Mouse (Mus musculus) heart, postnatal 0 days (tissue): ENCODE measurements around the gene Ndufaf8. TPM values are rescaled to one million over a fixed set of nuclear protein-coding genes. Genes with fewer than 3 reads are reported as not detected.

Source experiments
- ATAC-seq: fragments of 200-750 bp; cut with Nextera tagmentation; 2 replicates; pipeline ENCODE4 v1.8.0; 2017; ENCODE audit warnings: low read depth, moderate number of reproducible peaks, moderate library complexity; ENCODE audit not compliant: insufficient read depth
- DNase-seq: peaks from one replicate; pipeline ENCODE4 v3.0.0-alpha.2; 2016; ENCODE audit warnings: low spot score
- H3K27ac ChIP-seq: fragments of 300-500 bp; sonication (generic); 2 replicates; pipeline ENCODE4 v1.5.1; 2014; ENCODE audit warnings: low read depth, mild to moderate bottlenecking
- H3K27me3 ChIP-seq: fragments of 300-500 bp; sonication (generic); 2 replicates; pipeline ENCODE4 v1.6.1; 2014; ENCODE audit warnings: low read length, mixed read lengths; ENCODE audit not compliant: control insufficient read depth, insufficient read depth
- H3K36me3 ChIP-seq: fragments of 300-500 bp; sonication (generic); replicated peaks from 2 replicates; pipeline ENCODE4 v1.6.1; 2014; ENCODE audit warnings: low read length, mixed read lengths; ENCODE audit not compliant: control insufficient read depth, insufficient read depth
- H3K4me1 ChIP-seq: fragments of 300-500 bp; sonication (generic); 2 replicates; pipeline ENCODE4 v1.6.1; 2014; ENCODE audit warnings: antibody characterized with exemption; ENCODE audit not compliant: control insufficient read depth, insufficient read depth
- H3K4me2 ChIP-seq: fragments of 300-500 bp; sonication (generic); 2 replicates; pipeline ENCODE4 v1.6.1; 2014; ENCODE audit warnings: low read depth, mild to moderate bottlenecking, low read length, moderate library complexity
- H3K4me3 ChIP-seq: fragments of 300-500 bp; sonication (generic); 2 replicates; pipeline ENCODE4 v1.5.1; 2014; ENCODE audit warnings: low read depth, low read length
- H3K9ac ChIP-seq: fragments of 300-500 bp; sonication (generic); replicated peaks from 2 replicates; pipeline ENCODE4 v1.6.1; 2014; ENCODE audit warnings: low read depth, low read length, mixed read lengths
- H3K9me3 ChIP-seq: fragments of 300-500 bp; sonication (generic); replicated peaks from 2 replicates; pipeline ENCODE4 v1.6.1; 2016; ENCODE audit warnings: low read length; ENCODE audit not compliant: control insufficient read depth
- CTCF ChIP-seq: IDR thresholded peaks from 2 replicates; pipeline ENCODE4 v1.5.1; 2016; ENCODE audit warnings: antibody characterized with exemption, control low read depth, low read depth
- EP300 ChIP-seq: IDR thresholded peaks from 2 replicates; pipeline ENCODE4 v1.6.1; 2016; ENCODE audit warnings: antibody characterized with exemption, low read depth
- WGBS: fragments of 180-500 bp; shearing (Covaris S2); extraction: QIAGEN DNeasy Blood & Tissue Kit; methylation state at CpG from one replicate; pipeline ENCODE4 v1.1.7; 2014; 5-methylcytosine and 5-hydroxymethylcytosine counted together
- polyA plus RNA-seq: library from polyadenylated mRNA; unstranded; fragments of >200 nt; fragmentation: Nextera tagmentation; extraction: Ambion mirVana; gene quantifications from 2 replicates; pipeline ENCODE4 v1.2.1, GENCODE M21; 2015
- total RNA-seq: library from RNA; depleted of rRNA; stranded (reverse); fragments of >200 nt; gene quantifications from 2 replicates; pipeline ENCODE4 v1.2.3, GENCODE M21; 2014; ENCODE audit warnings: low replicate concordance

Gene Ndufaf8
- total and polyA plus RNA-seq, 2 experiments from 2014 or later, result 52.7 to 118 TPM

DNA sequence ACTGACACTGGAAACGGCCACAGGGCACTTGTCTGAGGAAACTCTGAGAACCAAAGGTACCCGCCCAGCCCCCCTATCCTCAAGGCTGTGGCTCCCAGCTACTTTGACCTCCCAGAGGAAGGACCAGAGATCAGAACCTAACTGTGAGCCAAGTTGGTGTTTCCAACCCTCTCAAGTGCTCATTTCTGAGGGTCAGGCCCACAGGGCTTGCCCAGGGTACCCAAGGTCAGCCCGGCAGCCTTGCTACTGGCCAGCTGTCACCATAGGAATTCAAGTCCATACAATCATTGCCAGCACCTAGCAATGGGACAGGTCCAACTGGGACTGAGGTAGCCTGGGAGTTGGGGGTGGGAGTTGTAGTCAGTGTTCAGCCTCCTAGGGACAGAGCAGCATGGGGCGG is 8.1 kb upstream of the Ndufaf8 start:
- TF ChIP-seq EP300, result no peak
- no peak for TF ChIP-seq CTCF

DNA sequence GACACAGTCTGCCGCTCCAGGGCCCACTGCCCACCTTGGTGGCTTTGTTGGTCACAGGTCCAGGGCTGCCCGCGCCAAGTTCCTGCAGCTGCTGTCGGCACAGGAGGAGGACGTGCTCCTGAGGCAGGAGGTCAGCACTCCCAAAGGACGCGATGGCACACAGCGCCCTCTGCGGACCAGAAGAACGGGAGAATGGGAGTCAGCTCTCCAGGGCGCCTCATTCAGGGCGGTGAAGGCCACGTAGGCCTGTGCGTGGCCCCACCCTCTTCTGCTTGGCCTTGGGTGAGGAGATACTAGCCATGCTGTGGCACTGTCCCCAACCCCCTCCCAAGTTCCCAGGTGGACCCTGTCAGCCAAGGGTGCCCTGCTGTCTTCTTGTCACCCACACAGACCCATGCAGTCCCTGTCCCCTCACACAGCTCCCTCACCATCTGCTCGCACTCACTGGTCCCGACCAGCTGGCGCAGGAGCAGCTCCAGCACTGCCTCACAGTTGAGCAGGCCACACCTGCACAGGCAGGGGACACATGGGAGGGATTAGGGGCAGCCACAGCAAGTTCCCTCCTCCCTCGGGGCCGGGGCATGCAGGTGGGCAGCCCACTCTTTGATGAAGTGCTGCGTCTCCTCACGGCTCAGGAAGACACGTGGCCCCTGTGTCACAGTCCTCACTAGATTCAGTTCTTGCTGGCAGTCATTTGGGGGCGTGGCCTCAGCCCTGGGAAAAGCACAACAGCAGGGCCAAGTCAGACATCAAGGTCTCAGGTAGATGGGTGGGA is 5.7 kb upstream of the Ndufaf8 start:
- H3K4me1 ChIP-seq, result peaks cover 7% of the 10 kb centered on the region
- H3K4me3 ChIP-seq, result no peak overlapping the region
- H3K4me2 ChIP-seq, result no peak overlapping the region
- H3K9me3 ChIP-seq, result no peaks in the 10 kb centered on the region
- TF ChIP-seq CTCF (no peak), EP300 (no peak)
- ATAC-seq (no peak), DNase-seq (no peak)
- no peak overlapping the region for H3K27ac ChIP-seq
- H3K36me3 ChIP-seq, result peaks cover 62% of the 10 kb centered on the region
- 79% methylated on average over 23 of the region's 23 CpGs for WGBS
- no peaks in the 10 kb centered on the region for H3K27me3 ChIP-seq
- no peak overlapping the region for H3K9ac ChIP-seq

More for the DNA sequence above, 8.1 kb upstream of the Ndufaf8 start:
- DNase-seq (no peak), ATAC-seq (no peak)
- no peak overlapping the region for H3K4me2 ChIP-seq
- no peak overlapping the region for H3K27ac ChIP-seq
- no peaks in the 10 kb centered on the region for H3K9me3 ChIP-seq
- 89% methylated on average over 4 of the region's 4 CpGs for WGBS
- H3K4me3 ChIP-seq, result no peak overlapping the region
- H3K36me3 ChIP-seq, result peaks cover 49% of the 10 kb centered on the region
- no peaks in the 10 kb centered on the region for H3K27me3 ChIP-seq
- H3K9ac ChIP-seq, result no peak overlapping the region
- H3K4me1 ChIP-seq, result no peaks in the 10 kb centered on the region

DNA sequence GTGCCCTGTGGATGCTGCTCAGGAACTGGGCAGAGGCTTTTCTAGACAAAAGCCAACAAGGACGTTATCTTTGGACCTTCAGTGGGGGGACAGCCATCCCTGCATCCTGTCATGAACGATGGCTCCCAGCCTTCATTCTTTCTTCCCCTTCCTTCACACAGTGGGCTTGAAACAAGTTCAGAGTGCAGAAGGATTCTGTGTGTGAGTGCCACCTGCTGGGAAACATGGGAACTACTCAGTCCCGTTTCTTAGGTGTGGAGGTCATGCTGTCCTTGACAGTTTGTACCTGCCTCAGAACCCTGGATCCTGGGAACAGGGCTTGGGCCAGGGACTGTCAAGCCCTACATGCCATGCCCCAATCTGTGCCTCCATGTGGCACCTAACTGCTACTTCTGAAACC is 2.3 kb downstream of the Ndufaf8 start:
- WGBS, result 3% methylated on average over 3 of the region's 3 CpGs
- peak overlapping the region; percentile 56 for H3K27ac ChIP-seq
- no peak overlapping the region for H3K9ac ChIP-seq
- TF ChIP-seq EP300 (no peak), CTCF (peak; percentile 92)
- H3K4me2 ChIP-seq, result no peak overlapping the region
- peaks cover 13% of the 10 kb centered on the region for H3K4me1 ChIP-seq
- no peaks in the 10 kb centered on the region for H3K9me3 ChIP-seq
- peak; percentile 77 for DNase-seq
- H3K27me3 ChIP-seq, result no peaks in the 10 kb centered on the region
- H3K4me3 ChIP-seq, result no peak overlapping the region
- no peak for ATAC-seq
- H3K36me3 ChIP-seq, result peaks cover 28% of the 10 kb centered on the region

DNA sequence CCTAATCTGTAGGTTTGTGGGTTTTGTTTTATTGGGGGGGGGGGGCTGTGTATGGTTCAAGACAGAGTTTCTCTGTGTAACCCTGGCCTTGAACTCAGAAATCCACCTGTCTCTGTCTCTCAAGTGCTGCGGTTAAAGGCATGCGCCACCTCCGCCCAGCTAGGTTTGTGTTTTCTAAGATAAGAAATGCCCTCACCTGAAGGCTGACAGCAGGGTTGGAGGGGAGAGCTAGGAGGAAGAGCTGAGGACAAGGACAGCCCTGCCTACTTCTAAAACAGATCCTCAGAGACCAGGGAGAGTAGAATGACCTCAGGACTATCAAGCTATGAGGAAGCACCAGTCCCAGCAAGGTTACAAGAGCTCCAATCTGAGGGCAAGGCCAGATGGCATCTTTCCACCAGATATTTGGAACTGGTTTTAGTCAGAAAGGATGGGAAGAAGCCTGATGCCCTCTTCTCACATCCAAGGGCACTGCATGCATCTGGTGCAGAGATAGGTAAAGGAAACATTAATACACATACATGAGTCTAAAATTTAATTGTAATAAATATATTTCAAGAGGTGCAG is 4.8 kb downstream of the Ndufaf8 start:
- no peak overlapping the region for H3K27ac ChIP-seq
- no peak overlapping the region for H3K4me2 ChIP-seq
- no peaks in the 10 kb centered on the region for H3K9me3 ChIP-seq
- DNase-seq, result no peak
- H3K9ac ChIP-seq, result no peak overlapping the region
- 79% methylated on average over 3 of the region's 3 CpGs for WGBS
- no peak overlapping the region for H3K4me3 ChIP-seq
- peaks cover 35% of the 10 kb centered on the region for H3K36me3 ChIP-seq
- no peak for TF ChIP-seq EP300
- no peak for TF ChIP-seq CTCF
- peaks cover 5% of the 10 kb centered on the region for H3K4me1 ChIP-seq
- no peaks in the 10 kb centered on the region for H3K27me3 ChIP-seq
- no peak for ATAC-seq

DNA sequence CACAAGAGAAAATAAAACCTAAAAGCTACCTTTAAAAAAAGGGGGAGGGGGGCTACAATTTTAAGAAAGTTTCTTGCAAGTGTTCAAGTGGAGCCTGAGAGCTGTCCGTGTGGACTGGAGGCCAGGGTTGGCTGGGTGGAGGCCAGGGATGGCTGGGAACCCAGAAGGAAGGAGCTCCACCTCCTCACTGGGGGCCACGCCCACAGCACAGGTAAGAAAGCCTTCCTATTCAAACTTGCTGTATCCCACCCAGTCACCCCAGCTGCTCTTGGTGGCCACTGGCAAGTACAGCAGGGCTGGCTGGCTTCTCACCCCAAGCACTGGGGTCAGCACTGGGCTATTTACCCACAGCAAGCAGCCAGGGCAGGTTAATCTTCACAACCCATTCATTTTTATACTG is 8.3 kb downstream of the Ndufaf8 start:
- no peak overlapping the region for H3K9ac ChIP-seq
- no peak overlapping the region for H3K4me3 ChIP-seq
- no peak for ATAC-seq
- DNase-seq, result no peak
- no peak for TF ChIP-seq EP300
- TF ChIP-seq CTCF, result no peak
- no peak overlapping the region for H3K4me2 ChIP-seq
- H3K27ac ChIP-seq, result no peak overlapping the region
- WGBS, result 89% methylated on average over 2 of the region's 2 CpGs
- no peaks in the 10 kb centered on the region for H3K4me1 ChIP-seq
- H3K36me3 ChIP-seq, result peaks cover 49% of the 10 kb centered on the region
- H3K27me3 ChIP-seq, result no peaks in the 10 kb centered on the region
- H3K9me3 ChIP-seq, result no peaks in the 10 kb centered on the region
